Comparison of ENCODE assay signal across 8 mouse cellular contexts in genomic region chr17:23599605-23600063, GRCm38 (mm10). TPM values are rescaled to one million over a fixed set of nuclear protein-coding genes. Genes with fewer than 3 reads are reported as not detected.
DNase-seq lines count a peak whose midpoint lies in the region; ATAC-seq and TF ChIP-seq lines count a peak whose summit lies in the region.

No protein-coding gene starts in this region.

- peak; percentile 36 for DNase-seq in thymus, postnatal 0 days (ENCODE audit: low spot score)
- DNase-seq in thymus, postnatal 25 days: no peak
- DNase-seq in liver, embryonic 11.5 days (ENCODE audit: low spot score): no peak
- DNase-seq in stomach, postnatal 0 days (ENCODE audit: low spot score): no peak
- no peak for DNase-seq in adrenal gland, postnatal 36 days
- no peak for DNase-seq in right cerebral cortex, postnatal 4 days

- peak overlapping the region; percentile 65 for H3K4me3 ChIP-seq in erythroblast, embryonic 14.5 days (replicated peaks)
- H3K4me3 ChIP-seq in liver, embryonic 11.5 days (ENCODE audit: low read depth, low read length): peak overlapping the region; percentile 60
- H3K4me3 ChIP-seq in stomach, postnatal 0 days (ENCODE audit: low read depth, low read length): peak overlapping the region; percentile 49

- 24% methylated on average over 7 of the region's 7 CpGs for WGBS in liver, embryonic 11.5 days
- whole genome bisulfite sequencing in stomach, postnatal 0 days: 26% methylated on average over 7 of the region's 7 CpGs

- H3K4me1 ChIP-seq in erythroblast, embryonic 14.5 days (ENCODE audit: control insufficient read depth): peaks cover 23% of the 10 kb centered on the region
- peaks cover 12% of the 10 kb centered on the region for H3K4me1 ChIP-seq in liver, embryonic 11.5 days (replicated peaks; ENCODE audit: control insufficient read depth, insufficient read depth, low read length)
- H3K4me1 ChIP-seq in stomach, postnatal 0 days (replicated peaks; ENCODE audit: control insufficient read depth, insufficient read depth): no peaks in the 10 kb centered on the region

- no peak for TF ChIP-seq CTCF in stomach, postnatal 0 days (IDR thresholded peaks at IDR 0.05; ENCODE audit: low read depth)

- H3K36me3 ChIP-seq in erythroblast, embryonic 14.5 days (ENCODE audit: control insufficient read depth): no peaks in the 10 kb centered on the region
- H3K36me3 ChIP-seq in liver, embryonic 11.5 days (ENCODE audit: control insufficient read depth, insufficient read depth, low read length): no peaks in the 10 kb centered on the region
- H3K36me3 ChIP-seq in stomach, postnatal 0 days (ENCODE audit: control insufficient read depth, insufficient read depth, low read length): no peaks in the 10 kb centered on the region

- peak overlapping the region; percentile 72 for H3K9ac ChIP-seq in liver, embryonic 11.5 days (ENCODE audit: low read depth, low read length)
- H3K9ac ChIP-seq in stomach, postnatal 0 days (ENCODE audit: low read length): peak overlapping the region; percentile 73

- H3K27me3 ChIP-seq in erythroblast, embryonic 14.5 days (ENCODE audit: control insufficient read depth): no peaks in the 10 kb centered on the region
- no peaks in the 10 kb centered on the region for H3K27me3 ChIP-seq in liver, embryonic 11.5 days (replicated peaks; ENCODE audit: control insufficient read depth, insufficient read depth, low read length)
- H3K27me3 ChIP-seq in stomach, postnatal 0 days (ENCODE audit: control insufficient read depth, insufficient read depth, low read length): no peaks in the 10 kb centered on the region

- no peak for ATAC-seq in erythroblast, adult 5-6 weeks (replicated peaks; ENCODE audit: low FRiP score, poor library complexity, severe bottlenecking)
- ATAC-seq in liver, embryonic 11.5 days (replicated peaks; ENCODE audit: low FRiP score): 0 out of 2 replicates have a peak, but pooled peaks have one; percentile 5
- ATAC-seq in stomach, postnatal 0 days (ENCODE audit: low FRiP score, low TSS enrichment): no peak

- H3K27ac ChIP-seq in liver, embryonic 11.5 days (ENCODE audit: low read depth, low read length): peak overlapping the region; percentile 81
- H3K27ac ChIP-seq in stomach, postnatal 0 days (replicated peaks): peak overlapping the region; percentile 92

- H3K9me3 ChIP-seq in erythroblast, embryonic 14.5 days (ENCODE audit: control insufficient read depth, low read length): no peaks in the 10 kb centered on the region
- H3K9me3 ChIP-seq in liver, embryonic 11.5 days (ENCODE audit: control insufficient read depth, low read length): no peaks in the 10 kb centered on the region
- no peaks in the 10 kb centered on the region for H3K9me3 ChIP-seq in stomach, postnatal 0 days (ENCODE audit: control insufficient read depth, low read length)

- no peak for TF ChIP-seq EP300 in stomach, postnatal 0 days (optimal IDR thresholded peaks at IDR 0.05)

- peak overlapping the region; percentile 82 for H3K4me2 ChIP-seq in liver, embryonic 11.5 days
- H3K4me2 ChIP-seq in stomach, postnatal 0 days (replicated peaks; ENCODE audit: low read depth): peak overlapping the region; percentile 82

RNA-seq across cellular contexts. Expression of gene Zfp13, which starts 0.3 kb away (rescaled TPM):
- polyA plus RNA-seq in erythroblast, embryonic 14.5 days (2012): 0.03 TPM in 1 of 2 replicates, not detected in the other
- total RNA-seq in erythroblast, adult 5-6 weeks (2015; ENCODE audit: low replicate concordance): not detected in 2 replicates
- total RNA-seq in erythroblast, adult 5-6 weeks (2017; ENCODE audit: low replicate concordance): not detected in 2 replicates
- polyA plus RNA-seq in thymus, postnatal 0 days (2015; fragmentation: Nextera tagmentation; extraction: Ambion mirVana): 1.5 and 1.7 TPM in 2 replicates
- 5.6 and 6.3 TPM in 2 replicates for polyA plus RNA-seq in liver, embryonic 11.5 days (2014; fragmentation: Nextera tagmentation; extraction: Ambion mirVana)
- polyA plus RNA-seq in stomach, postnatal 0 days (2015; fragmentation: Nextera tagmentation; extraction: Ambion mirVana): 4.0 and 5.7 TPM in 2 replicates
- total RNA-seq in adrenal gland, postnatal 36 days (2021): 10 to 100 TPM in 1 of 2 experiments, 1 to 10 TPM in 1; 7.0 to 11.4 TPM

RNA-seq across cellular contexts. Expression of gene Zscan10, which starts 1.0 kb away (rescaled TPM):
- not detected in 2 replicates for polyA plus RNA-seq in erythroblast, embryonic 14.5 days (2012)
- total RNA-seq in erythroblast, adult 5-6 weeks (2015; ENCODE audit: low replicate concordance): not detected in 2 replicates
- total RNA-seq in erythroblast, adult 5-6 weeks (2017; ENCODE audit: low replicate concordance): not detected in 2 replicates
- polyA plus RNA-seq in thymus, postnatal 0 days (2015; fragmentation: Nextera tagmentation; extraction: Ambion mirVana): 0.05 and 0.08 TPM in 2 replicates
- 0.12 and 0.25 TPM in 2 replicates for polyA plus RNA-seq in liver, embryonic 11.5 days (2014; fragmentation: Nextera tagmentation; extraction: Ambion mirVana)
- polyA plus RNA-seq in stomach, postnatal 0 days (2015; fragmentation: Nextera tagmentation; extraction: Ambion mirVana): 0.05 TPM in 1 of 2 replicates, not detected in the other
- not detected for total RNA-seq in adrenal gland, postnatal 36 days (2021)

RNA-seq across cellular contexts. Expression of gene Zfp213, which starts 35.6 kb away (rescaled TPM):
- 0.22 and 0.26 TPM in 2 replicates for polyA plus RNA-seq in erythroblast, embryonic 14.5 days (2012)
- total RNA-seq in erythroblast, adult 5-6 weeks (2015; ENCODE audit: low replicate concordance): 1.7 and 2.5 TPM in 2 replicates
- 0.34 and 2.5 TPM in 2 replicates for total RNA-seq in erythroblast, adult 5-6 weeks (2017; ENCODE audit: low replicate concordance)
- polyA plus RNA-seq in thymus, postnatal 0 days (2015; fragmentation: Nextera tagmentation; extraction: Ambion mirVana): 14.6 and 14.9 TPM in 2 replicates
- polyA plus RNA-seq in liver, embryonic 11.5 days (2014; fragmentation: Nextera tagmentation; extraction: Ambion mirVana): 14.3 and 14.8 TPM in 2 replicates
- polyA plus RNA-seq in stomach, postnatal 0 days (2015; fragmentation: Nextera tagmentation; extraction: Ambion mirVana): 8.9 and 9.2 TPM in 2 replicates
- 10 to 100 TPM; 10.3 to 12.1 TPM for total RNA-seq in adrenal gland, postnatal 36 days (2021)

RNA-seq across cellular contexts. Expression of gene Mmp25, which starts 45.4 kb away (rescaled TPM):
- not detected in 2 replicates for polyA plus RNA-seq in erythroblast, embryonic 14.5 days (2012)
- total RNA-seq in erythroblast, adult 5-6 weeks (2015; ENCODE audit: low replicate concordance): 11.1 and 11.9 TPM in 2 replicates
- 3.1 and 4.0 TPM in 2 replicates for total RNA-seq in erythroblast, adult 5-6 weeks (2017; ENCODE audit: low replicate concordance)
- 0.59 and 1.1 TPM in 2 replicates for polyA plus RNA-seq in thymus, postnatal 0 days (2015; fragmentation: Nextera tagmentation; extraction: Ambion mirVana)
- polyA plus RNA-seq in liver, embryonic 11.5 days (2014; fragmentation: Nextera tagmentation; extraction: Ambion mirVana): 0.27 TPM in 1 of 2 replicates, not detected in the other
- polyA plus RNA-seq in stomach, postnatal 0 days (2015; fragmentation: Nextera tagmentation; extraction: Ambion mirVana): 0.12 and 0.18 TPM in 2 replicates
- total RNA-seq in adrenal gland, postnatal 36 days (2021): under 1 TPM; 0.20 TPM
